Mouse (Mus musculus) liver, postnatal 0 days (tissue): ENCODE measurements at regions not wholly inside any gene's neighbourhood (a gene's known extent, or its start where the extent isn't known, plus 50 kb on each side); places are given as distances from the start of the nearest gene placed in this dataset.

Experiments
- ATAC-seq: fragments of 200-750 bp; cut with Nextera tagmentation; 2 replicates; pipeline ENCODE4 v1.8.0; 2017; ENCODE audit warnings: mild to moderate bottlenecking, moderate library complexity
- DNase-seq: peaks from one replicate; pipeline ENCODE4 v3.0.0-alpha.2; 2016
- H3K27ac ChIP-seq: fragments of 300-500 bp; sonication (generic); 2 replicates; pipeline ENCODE4 v1.5.1; 2014; ENCODE audit warnings: antibody characterized with exemption, moderate library complexity, mild to moderate bottlenecking, low read depth
- H3K27me3 ChIP-seq: fragments of 300-500 bp; sonication (generic); 2 replicates; pipeline ENCODE4 v1.6.1; 2014; ENCODE audit warnings: low read length, control low read depth, mixed read lengths; ENCODE audit not compliant: insufficient read depth
- H3K36me3 ChIP-seq: fragments of 300-500 bp; sonication (generic); replicated peaks from 2 replicates; pipeline ENCODE4 v1.6.1; 2014; ENCODE audit warnings: mild to moderate bottlenecking, control low read depth, low read length, moderate library complexity, mixed read lengths; ENCODE audit not compliant: insufficient read depth
- H3K4me1 ChIP-seq: fragments of 300-500 bp; sonication (generic); 2 replicates; pipeline ENCODE4 v1.6.1; 2014; ENCODE audit warnings: antibody characterized with exemption, mild to moderate bottlenecking, control low read depth; ENCODE audit not compliant: insufficient read depth
- H3K4me2 ChIP-seq: fragments of 300-500 bp; sonication (generic); 2 replicates; pipeline ENCODE4 v1.6.1; 2014; ENCODE audit warnings: low read depth, mild to moderate bottlenecking, low read length, moderate library complexity, mixed read lengths
- H3K4me3 ChIP-seq: fragments of 300-500 bp; sonication (generic); 2 replicates; pipeline ENCODE4 v1.5.1; 2014; ENCODE audit warnings: low read depth, low read length
- H3K9ac ChIP-seq: fragments of 300-500 bp; sonication (generic); replicated peaks from 2 replicates; pipeline ENCODE4 v1.6.1; 2014; ENCODE audit warnings: mild to moderate bottlenecking, moderate library complexity
- H3K9me3 ChIP-seq: fragments of 300-500 bp; sonication (generic); 2 replicates; pipeline ENCODE4 v1.6.1; 2016; ENCODE audit warnings: mild to moderate bottlenecking, control low read depth, low read length, mixed read lengths
- CTCF ChIP-seq: sonication (generic); IDR thresholded peaks from 2 replicates; pipeline ENCODE4 v1.5.1; 2016; ENCODE audit warnings: antibody characterized with exemption, low read depth
- EP300 ChIP-seq: IDR thresholded peaks from 2 replicates; pipeline ENCODE4 v1.6.1; 2016; ENCODE audit warnings: antibody characterized with exemption, low read depth, mild to moderate bottlenecking
- WGBS: fragments of 180-500 bp; shearing (Covaris S2); extraction: QIAGEN DNeasy Blood & Tissue Kit; methylation state at CpG from one replicate; pipeline ENCODE4 v1.1.7; 2014; ENCODE audit not compliant: insufficient replicate concordance; 5-methylcytosine and 5-hydroxymethylcytosine counted together

DNA sequence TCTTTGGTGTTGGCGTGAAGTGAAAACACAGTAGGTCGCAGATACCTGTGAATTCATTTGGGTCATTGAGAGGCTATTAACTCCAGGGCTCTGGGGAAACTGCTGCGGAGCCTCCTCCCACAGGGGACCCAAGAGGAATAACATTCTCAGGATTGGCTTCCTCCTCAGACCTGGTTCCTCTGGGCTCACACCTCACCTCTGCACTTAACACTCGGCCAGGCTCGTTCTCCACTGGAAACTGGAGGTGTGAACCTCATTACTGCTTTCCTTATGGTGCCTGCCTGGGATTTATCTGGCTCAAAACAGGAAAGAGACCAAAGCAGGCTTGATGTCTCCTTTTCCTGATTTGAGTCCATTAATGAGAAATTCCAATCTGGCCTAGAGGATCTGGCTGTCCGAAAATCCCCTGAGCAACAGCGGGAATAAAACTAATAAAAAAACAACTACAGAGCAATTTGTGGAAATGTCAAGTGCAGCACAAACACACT, 55.8 kb upstream of the Klf9 start:
- H3K36me3 ChIP-seq: no peaks in the 10 kb centered on the region
- DNase-seq (no peak), ATAC-seq (no peak)
- H3K4me2 ChIP-seq: no peak overlapping the region
- H3K27me3 ChIP-seq: no peaks in the 10 kb centered on the region
- no peaks in the 10 kb centered on the region for H3K9me3 ChIP-seq
- no peak for TF ChIP-seq CTCF
- TF ChIP-seq EP300: no peak
- H3K9ac ChIP-seq: no peak overlapping the region
- no peak overlapping the region for H3K4me3 ChIP-seq
- H3K27ac ChIP-seq: no peak overlapping the region
- WGBS: 72% methylated on average over 7 of the region's 7 CpGs
- H3K4me1 ChIP-seq: no peaks in the 10 kb centered on the region

DNA sequence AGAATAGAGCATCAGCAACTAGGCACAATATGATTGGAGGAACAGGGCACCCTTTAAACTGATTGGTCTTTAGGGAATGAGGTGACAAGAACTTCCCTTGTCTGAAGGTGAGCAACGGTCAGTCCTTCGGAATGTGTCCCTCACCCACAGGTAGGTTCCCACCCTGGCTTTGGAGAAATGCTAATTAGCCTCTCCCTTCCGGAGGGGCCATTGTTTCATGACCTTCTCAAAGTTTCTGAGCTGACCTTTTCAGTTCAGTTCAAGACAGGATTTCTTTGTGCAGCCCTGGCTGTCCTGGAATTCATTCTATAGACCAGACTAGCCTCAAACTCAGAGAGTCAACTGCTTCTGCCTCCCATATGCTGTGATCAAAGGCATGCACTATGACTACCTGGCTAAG, 53.5 kb upstream of the Klf9 start:
- Histone ChIP-seq H3K4me3 (no peak overlapping the region), H3K27ac (no peak overlapping the region), H3K9ac (no peak overlapping the region), H3K4me1 (no peaks in the 10 kb centered on the region), H3K9me3 (no peaks in the 10 kb centered on the region), H3K36me3 (no peaks in the 10 kb centered on the region), H3K4me2 (no peak overlapping the region), H3K27me3 (no peaks in the 10 kb centered on the region)
- ATAC-seq (no peak), DNase-seq (no peak)
- WGBS: 82% methylated on average over 3 of the region's 3 CpGs
- TF ChIP-seq EP300 (no peak), CTCF (no peak)

DNA sequence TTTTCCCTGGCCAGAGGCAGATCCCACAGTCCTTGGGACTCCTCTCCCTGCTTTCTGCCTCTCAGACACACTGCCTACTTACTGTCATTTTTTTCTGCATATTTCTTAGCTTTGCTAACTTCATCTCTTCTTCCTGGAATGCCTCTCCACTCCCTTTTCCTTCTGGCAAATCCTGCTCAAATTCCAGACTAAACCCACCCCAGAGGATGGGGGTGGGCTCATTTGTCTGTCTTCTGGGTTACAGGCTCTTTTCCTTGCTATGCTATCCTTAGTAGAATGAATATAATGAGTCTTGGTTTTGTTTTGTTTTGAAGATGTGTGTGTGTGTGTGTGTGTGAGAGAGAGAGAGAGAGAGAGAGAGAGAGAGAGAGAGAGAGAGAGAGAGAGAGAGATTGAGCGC, 51.9 kb upstream of the Klf9 start:
- Histone ChIP-seq H3K36me3 (no peaks in the 10 kb centered on the region), H3K27ac (no peak overlapping the region), H3K9ac (no peak overlapping the region), H3K4me1 (no peaks in the 10 kb centered on the region), H3K4me2 (no peak overlapping the region), H3K9me3 (no peaks in the 10 kb centered on the region), H3K27me3 (no peaks in the 10 kb centered on the region), H3K4me3 (no peak overlapping the region)
- 69% methylated on average over 1 of the region's 1 CpGs for WGBS
- TF ChIP-seq CTCF (no peak), EP300 (no peak)
- DNase-seq (no peak), ATAC-seq (no peak)

DNA sequence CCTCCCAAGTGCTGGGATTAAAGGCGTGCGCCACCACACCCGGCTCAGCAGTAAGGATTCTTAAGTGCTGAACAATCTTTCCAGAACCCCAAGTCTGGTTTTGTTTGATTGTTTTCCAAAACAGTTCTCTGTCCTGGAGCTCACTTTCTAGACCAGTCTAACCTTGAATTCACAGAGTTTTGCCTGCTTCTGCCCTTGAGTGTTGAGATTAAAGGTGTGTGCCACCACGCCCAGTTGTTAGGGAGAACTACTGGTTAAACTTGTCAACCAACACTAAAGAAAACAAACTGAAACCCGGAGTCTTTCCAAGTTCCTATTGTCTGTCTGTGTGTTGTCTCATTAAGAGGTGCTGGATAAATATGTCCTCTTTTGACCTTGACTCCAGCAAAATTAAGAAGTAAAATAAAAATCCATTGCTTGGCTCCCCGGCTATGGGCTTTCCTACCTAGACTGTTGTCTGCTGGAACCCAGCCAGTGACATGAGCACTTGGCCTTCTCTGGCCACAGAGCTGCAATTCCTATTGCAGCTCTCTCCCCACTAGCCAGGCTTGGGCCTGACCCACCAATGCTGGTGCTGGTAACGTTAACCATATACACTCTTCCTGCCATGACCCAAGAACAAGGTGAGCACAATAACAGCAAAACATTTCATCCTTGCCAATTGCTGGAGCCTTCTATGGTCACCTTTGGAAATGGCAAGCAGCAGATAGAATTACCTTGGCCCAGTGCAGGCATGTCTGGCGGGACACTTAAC, 51.1 kb upstream of the Klf9 start:
- no peak overlapping the region for H3K4me2 ChIP-seq
- no peaks in the 10 kb centered on the region for H3K36me3 ChIP-seq
- H3K9me3 ChIP-seq: peaks cover 2% of the 10 kb centered on the region; the same call in 1 of the 2 replicates
- ATAC-seq (no peak), DNase-seq (no peak)
- 83% methylated on average over 8 of the region's 8 CpGs for WGBS
- no peak overlapping the region for H3K27ac ChIP-seq
- TF ChIP-seq EP300 (no peak), CTCF (no peak)
- no peak overlapping the region for H3K9ac ChIP-seq
- no peak overlapping the region for H3K4me3 ChIP-seq
- H3K4me1 ChIP-seq: no peaks in the 10 kb centered on the region
- H3K27me3 ChIP-seq: no peaks in the 10 kb centered on the region
